Mouse (Mus musculus) heart, adult 8-10 months (tissue): ENCODE measurements around the gene Flt3. TPM values are rescaled to one million over a fixed set of nuclear protein-coding genes. Genes with fewer than 3 reads are reported as not detected.

ENCODE experiments used
- DNase-seq: peaks from one replicate; pipeline ENCODE4 v3.0.0; 2022; ENCODE audit warnings: low spot score
- total RNA-seq, 4 experiments: library from RNA; stranded (reverse); gene quantifications; 2 replicates each; pipeline ENCODE4 v1.2.4; 2022

Flt3 gene
- total RNA-seq, 4 experiments from 2014 or later = 0.17 TPM; not detected in 3

- DNase-seq = no peak
Observed at GRCm38 (mm10) chr5:147312830-147313685, 87.2 kb downstream of the Flt3 start.

GRCm38 (mm10) chr5:147309786-147310185, 90.5 kb downstream of the Flt3 start:
- DNase-seq = no peak

GRCm38 (mm10) chr5:147308451-147308850, 91.8 kb downstream of the Flt3 start:
- no peak for DNase-seq

- no peak for DNase-seq
Observed at GRCm38 (mm10) chr5:147307398-147307785, 92.9 kb downstream of the Flt3 start.

GRCm38 (mm10) chr5:147306638-147307397, 93.5 kb downstream of the Flt3 start, which contains the start of gene Cdx2:
Cdx2 (minus strand) TSS chr5:147307270.
- no peak for DNase-seq

GRCm38 (mm10) chr5:147305856-147306637, 94.2 kb downstream of the Flt3 start:
- DNase-seq = no peak

GRCm38 (mm10) chr5:147305166-147305565, 95.1 kb downstream of the Flt3 start:
- no peak for DNase-seq

- DNase-seq = no peak
Observed at GRCm38 (mm10) chr5:147304276-147305155, 95.8 kb downstream of the Flt3 start.

- no peak for DNase-seq
Observed at GRCm38 (mm10) chr5:147302746-147303400, 97.4 kb downstream of the Flt3 start.

- DNase-seq = no peak
Observed at GRCm38 (mm10) chr5:147302141-147302540, 98.1 kb downstream of the Flt3 start.

GRCm38 (mm10) chr5:147301781-147302070, 98.6 kb downstream of the Flt3 start:
- DNase-seq = no peak

- no peak for DNase-seq
Observed at GRCm38 (mm10) chr5:147300917-147301780, 99.1 kb downstream of the Flt3 start.

- no peak for DNase-seq
Observed at GRCm38 (mm10) chr5:147300001-147300363, 100.3 kb downstream of the Flt3 start.

GRCm38 (mm10) chr5:147299255-147300000, 100.9 kb downstream of the Flt3 start:
- no peak for DNase-seq

- DNase-seq = no peak
Observed at GRCm38 (mm10) chr5:147297249-147297648, 103.0 kb downstream of the Flt3 start.

- no peak for DNase-seq
Observed at GRCm38 (mm10) chr5:147294121-147294520, 106.2 kb downstream of the Flt3 start.

GRCm38 (mm10) chr5:147293127-147293910, 107.0 kb downstream of the Flt3 start:
- peak; percentile 7 for DNase-seq

GRCm38 (mm10) chr5:147292506-147293120, 107.7 kb downstream of the Flt3 start:
- no peak for DNase-seq
